Mouse (Mus musculus) kidney, postnatal 36 days (tissue): Measurements from ENCODE around the gene Abcc5.
"Not testable (repeated sequence)": the region's sequence is repeated elsewhere in the genome, so short reads cannot be mapped to it uniquely, and the experiment has no call there.

Experiments used
- DNase-seq, 2 experiments: peaks; one replicate each; pipeline ENCODE4 v3.0.0; 2021 to 2022; ENCODE audit warnings: mixed read lengths in 2 of 2

Gene Abcc5

DNA sequence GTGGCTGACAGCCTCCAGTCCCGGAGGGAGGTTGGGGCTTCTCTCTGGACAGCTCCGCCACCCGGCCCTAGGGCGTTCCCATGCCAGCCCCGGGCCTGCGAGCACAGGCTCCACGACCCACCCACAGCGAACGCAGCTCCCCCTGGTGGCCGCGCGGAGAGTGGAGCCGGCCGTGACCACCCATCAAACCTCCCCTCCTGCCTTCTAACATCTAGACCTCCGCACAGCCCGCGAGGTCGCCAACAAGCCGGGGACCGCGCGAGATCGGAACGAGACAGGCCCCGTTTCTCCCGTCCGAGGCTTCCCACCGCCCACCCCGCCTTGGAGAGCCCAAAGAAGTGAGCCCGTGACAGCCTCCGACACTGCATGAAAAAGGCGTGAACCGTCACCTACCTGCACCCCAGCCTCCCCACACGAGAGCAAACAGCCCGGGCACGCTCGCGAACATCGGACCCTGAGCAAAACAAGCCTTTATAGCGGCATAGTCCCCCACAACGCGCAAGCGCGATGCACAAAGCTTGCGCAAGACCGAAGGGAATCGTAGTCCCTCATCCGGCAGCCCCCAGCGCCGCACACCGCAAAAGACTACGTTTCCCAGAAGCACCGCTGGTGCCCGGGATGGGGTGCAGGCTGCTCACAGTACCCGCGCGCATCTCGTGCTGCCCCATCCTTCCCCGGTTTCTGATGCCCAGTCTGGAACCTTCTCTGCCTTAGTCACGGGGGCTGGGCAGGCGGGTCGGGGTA lies at the start of gene Abcc5:
Gene Abcc5 (minus strand): TSS at position 540 of the 744 bp plus-strand sequence.
- DNase-seq: peak; percentile 92 to 93

DNA sequence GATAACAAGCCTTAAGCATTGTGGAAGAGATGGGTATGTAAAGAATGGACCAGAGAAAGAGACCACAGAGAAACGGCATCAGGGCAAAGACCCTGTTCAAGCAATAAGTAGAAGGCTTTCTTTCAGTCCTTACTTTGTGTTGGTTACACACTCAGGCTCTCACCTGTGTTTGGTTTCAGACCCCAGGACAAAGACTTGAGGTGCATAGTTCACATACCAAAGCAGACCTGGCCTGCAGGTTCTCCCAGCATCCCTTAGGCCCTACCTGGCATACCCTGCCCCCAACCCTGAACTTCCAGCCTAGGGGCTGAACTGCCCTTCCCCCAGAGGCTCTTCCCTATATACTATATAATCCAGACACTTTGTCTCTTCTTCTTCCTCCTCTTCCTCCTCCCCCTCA lies 49.1 kb upstream of the Abcc5 start:
- no peak for DNase-seq

DNA sequence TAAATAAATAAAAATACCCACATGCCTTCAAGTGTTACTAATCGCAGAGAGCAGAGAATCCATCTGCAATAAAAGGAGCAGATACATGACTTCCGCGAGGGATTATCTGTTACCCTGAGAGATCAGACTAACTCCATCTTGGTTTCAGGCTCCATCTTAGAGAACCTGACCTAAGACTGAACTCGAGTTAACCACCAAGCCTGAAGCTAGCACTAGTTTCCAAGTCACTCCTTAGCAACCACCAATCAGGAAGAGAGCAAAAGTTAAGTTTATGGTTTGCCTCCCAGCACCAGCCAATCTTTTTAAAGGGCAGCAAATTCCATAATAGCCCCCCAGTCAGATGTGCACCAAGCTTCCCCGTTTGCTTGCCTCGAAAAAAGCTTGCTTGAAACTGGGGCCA lies 48.6 kb upstream of the Abcc5 start:
- DNase-seq: no peak

DNA sequence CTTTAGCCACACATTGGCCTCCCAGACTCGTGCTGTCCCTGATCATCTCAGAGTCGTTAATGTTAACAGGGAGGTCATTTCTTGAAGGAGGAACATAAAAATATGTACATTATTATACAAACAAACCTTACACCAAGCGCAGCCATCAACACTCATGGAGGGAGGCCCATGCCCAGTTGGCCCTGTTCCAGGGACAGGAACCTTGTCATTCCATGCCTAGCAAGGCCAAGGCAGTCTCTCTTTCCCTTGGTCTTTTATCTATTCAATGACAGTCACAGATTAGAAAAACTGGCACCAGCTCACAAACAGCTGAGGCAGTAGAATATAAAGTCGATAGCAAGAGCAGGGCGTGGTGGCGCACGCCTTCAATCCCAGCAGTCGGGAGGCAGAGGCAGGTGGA lies 48.0 kb upstream of the Abcc5 start:
- no peak for DNase-seq

DNA sequence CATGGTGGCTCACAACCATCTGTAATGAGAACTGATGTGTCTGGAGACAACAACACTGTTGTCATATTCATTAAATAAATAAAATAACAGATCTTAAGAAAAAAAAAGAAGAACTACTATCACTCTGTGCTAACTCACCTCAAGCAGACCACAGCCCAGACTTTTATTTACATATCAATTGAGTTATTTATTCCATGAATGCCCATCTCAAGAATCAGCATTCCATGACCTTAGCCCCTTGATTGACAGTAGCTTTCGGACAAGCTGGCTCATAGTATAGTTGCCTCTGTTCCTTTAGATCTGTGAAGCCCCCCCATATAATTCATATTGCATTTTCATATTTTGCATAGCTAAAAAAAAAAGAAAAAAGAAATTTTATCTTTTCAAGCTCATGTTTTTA lies 47.6 kb upstream of the Abcc5 start:
- DNase-seq: no peak

DNA sequence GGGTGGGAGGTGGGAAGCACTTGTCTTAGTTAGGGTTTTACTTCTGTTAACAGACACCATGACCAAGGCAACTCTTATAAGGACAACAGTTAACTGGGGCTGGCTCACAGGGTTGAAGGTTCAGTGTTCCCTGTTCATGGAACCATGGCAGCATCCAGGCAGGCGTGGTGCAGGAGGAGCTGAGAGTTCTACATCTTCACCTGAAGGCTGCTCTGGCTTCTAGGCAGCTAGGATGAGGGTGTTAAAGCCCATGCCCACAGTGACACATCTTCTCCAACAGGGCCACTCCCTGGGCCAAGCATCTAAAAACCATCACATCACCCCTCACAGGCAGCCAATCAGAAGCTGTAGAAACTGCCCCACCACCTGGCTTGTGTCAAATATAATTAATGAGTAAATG lies 45.5 kb upstream of the Abcc5 start:
- peak; percentile 4 to 53 for DNase-seq

DNA sequence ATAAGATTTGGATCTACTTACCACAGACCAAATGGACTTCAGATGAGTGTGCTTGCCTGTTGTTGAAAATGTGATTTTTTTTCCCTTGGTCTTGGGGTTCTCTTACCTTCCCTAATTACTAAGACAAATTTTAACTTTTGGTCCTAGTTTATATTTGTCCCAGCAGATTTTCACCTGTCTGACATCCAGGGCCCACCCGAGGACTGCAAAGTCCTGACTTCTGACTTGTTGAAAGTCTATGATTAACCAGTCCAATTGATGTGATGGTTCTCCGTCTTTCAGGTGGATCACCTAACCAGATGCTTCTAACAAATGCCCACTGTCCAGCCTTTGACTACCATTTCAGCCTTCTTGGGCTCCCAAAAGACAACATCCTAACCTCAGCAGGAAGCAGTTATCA lies 44.8 kb upstream of the Abcc5 start:
- DNase-seq: peak in 1 of 2 experiments; percentile 34

DNA sequence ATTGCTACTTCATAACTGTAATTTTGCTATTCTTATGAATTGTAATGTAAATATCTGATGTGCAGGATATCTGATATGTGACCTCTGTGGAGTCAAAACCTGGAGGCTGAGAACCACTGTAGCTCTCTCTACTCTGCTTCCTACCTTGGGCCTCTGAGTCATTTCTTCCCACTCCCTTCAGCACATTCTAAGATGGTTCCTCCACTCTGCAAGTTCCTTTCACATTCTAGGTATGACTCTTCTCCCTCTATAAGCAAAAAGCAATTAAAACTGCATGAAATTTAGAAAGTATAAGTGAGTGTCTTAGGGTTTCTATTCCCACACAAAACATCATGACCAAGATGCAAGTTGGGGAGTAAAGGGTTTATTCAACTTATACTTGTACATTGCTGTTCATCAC lies 38.5 kb upstream of the Abcc5 start:
- DNase-seq: no peak

DNA sequence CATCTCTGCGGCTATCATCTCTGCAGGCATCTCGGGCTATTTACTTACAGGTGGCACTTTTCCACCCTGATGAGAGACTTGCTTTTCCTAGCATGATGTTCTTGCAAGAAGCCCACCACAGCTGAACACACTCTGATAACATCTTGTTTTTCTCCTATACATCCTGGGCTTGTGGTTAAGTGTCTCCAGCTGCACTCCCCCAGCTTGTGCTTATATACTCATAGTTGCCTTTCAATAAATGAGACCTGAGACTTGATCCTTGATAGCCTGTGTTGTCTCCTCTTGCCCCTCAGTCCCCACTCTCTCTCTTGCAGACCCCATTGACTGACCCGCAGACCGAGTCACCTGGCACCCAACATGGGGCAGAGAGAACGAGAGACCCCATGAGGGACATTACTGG lies 32.5 kb upstream of the Abcc5 start:
- not testable (repeated sequence) for DNase-seq

DNA sequence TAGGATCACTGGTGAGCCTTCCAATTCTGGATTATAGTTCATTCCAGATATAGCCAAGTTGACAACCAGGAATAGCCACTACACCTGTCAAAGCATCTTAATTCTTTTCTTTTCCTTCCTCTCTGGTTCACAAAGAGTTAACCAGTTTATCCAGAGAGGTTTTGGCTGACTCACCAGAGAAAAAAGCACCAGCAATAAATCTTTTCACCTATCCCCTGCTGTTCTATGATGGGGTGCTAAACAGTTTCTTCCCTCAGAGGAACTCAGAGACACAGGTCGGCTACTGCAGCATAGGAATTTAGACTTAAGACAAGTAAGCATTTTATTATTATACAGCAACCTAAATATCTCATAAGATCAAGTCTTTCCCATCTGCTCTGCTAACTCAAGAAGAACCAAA lies 29.9 kb upstream of the Abcc5 start:
- DNase-seq: no peak

DNA sequence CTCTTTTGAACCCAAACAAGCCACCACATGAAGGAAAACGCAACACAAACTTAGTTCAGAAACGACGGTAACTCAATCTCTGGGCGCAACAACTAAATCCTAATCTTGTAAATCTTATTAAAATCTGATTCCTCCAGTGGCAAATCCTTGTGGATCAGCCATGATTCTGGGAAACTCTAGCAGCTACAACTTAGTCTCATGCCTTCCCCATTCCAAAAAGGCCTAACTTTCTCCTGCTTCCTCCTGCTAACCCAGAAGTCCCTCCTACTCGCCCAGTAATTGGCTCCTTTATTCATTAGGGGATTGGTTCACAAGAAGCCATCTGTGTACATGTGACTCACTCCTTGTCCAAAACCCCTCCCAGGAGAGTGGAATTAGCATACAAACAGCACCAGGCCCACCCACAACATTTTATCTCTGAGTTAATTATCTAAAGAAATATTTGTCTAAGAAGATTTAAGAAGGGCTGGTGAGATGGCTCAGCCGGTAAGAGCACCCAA lies 28.0 kb upstream of the Abcc5 start:
- DNase-seq: no peak

DNA sequence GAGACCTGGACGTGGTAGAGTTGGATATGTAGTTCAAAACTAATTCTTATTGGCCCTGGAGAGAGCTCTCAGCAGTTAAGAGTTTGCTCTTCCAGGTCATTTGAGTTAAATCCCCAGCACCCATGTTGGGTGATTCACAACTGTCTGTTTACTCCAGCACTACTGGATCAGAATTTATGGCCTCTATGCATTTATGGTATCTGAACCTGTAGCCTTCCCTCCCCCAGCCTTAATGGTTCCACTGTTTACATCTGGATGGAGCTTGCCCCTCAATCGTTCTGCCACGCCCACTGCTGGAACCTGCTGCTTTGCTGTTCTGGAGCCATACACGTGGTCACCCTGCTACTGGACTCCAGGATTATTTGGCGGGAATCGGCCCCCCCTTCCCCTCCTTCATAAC lies 25.6 kb upstream of the Abcc5 start:
- peak in 1 of 2 experiments; percentile 31 for DNase-seq

DNA sequence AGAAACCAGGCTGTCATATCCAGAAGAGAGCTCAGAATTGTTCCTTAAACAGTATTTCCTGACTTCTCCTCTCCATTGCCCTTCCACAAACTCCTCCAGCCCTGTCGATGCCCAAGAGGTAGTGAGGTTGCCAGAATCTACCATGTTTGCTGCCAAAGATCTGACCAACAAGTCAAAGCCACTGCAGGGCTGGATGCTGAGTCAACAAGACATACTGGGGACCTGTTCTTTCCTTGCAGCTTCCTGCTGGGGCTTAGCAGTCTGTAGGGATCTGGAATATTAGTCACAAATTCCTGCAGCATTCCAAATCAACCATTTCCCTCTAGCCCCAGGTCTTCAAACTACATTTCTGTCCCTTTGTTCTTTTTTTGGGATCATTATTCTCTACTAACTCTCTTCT lies 19.7 kb upstream of the Abcc5 start:
- no peak for DNase-seq

DNA sequence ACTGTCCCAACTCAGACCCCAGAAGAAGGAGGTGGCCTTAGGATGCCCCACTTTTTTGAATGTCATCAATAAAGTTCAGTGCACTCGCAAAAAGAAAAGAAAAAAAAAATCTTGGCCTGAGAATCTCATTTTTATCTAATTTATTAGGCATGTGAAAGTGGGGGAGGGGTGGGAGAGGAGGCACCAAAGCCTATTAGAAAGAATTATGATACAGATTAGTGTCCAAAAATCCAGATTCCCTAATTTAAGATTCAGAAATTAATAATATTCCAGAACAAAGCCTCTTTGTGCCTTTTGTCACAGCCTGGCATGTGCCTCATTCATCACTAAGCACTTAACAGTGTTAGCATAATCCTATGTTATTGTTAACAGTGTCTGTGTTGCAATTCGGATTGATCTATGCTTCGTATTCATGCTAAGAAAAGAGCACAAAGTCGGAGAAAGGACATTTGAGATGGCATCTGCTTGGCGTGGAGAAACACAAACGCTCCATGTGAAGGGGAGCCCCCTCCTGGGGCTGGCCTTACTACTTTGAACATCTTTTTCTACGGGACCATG lies 18.7 kb upstream of the Abcc5 start:
- DNase-seq: no peak

DNA sequence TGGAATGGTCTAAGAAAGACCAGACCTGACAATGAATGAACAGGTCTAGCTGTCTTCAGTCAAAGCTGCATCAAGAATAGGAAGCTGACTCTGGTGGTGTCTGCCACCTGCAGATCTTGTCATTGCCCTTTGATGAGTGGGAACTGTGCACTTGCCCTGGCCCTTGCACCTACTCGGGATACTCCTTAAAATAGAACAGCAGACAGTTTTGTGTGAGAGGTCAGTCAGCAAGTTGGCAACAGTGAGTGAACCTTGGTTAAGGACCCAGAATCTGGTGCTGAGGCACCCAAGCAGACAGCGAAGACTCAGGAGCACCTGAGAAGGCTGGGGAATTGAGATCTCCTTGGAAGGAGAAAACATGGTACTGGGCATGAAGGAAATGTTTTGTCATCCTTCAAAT lies 16.7 kb upstream of the Abcc5 start:
- peak in 1 of 2 experiments; percentile 28 for DNase-seq

DNA sequence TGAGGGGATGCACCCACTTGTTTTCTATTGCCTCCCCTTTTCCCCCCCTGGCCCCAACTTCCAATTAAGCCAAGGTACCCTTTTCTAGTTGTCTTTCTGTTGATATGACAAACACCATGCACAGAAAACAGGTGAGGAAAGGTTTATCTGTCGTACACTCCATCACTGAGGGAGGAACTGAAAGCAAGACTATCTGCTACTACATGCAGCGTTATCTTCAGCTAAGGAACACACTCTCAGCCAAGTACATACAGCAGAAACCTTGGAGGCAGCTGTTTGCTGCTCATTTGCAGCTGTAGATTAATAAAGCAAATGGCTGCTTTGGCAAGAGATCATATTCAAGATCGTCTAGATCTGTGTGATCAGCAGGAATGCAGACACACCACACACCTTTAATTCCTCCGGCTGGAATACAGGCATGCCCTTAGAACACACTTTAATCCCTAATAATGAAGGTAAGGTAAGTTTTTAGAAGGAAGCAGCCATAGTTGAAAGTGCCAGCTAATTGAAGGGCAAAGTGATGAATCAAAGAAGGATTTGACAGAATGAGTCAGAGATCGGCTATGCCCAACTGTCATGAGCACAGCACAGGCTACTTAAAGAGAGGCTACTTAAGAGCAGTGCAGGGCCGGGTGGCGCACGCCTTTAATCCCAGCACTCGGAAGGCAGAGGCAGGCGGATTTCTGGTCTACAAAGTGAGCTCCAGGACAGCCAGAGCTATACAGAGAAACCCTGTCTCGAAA lies 12.7 kb upstream of the Abcc5 start:
- no peak for DNase-seq

DNA sequence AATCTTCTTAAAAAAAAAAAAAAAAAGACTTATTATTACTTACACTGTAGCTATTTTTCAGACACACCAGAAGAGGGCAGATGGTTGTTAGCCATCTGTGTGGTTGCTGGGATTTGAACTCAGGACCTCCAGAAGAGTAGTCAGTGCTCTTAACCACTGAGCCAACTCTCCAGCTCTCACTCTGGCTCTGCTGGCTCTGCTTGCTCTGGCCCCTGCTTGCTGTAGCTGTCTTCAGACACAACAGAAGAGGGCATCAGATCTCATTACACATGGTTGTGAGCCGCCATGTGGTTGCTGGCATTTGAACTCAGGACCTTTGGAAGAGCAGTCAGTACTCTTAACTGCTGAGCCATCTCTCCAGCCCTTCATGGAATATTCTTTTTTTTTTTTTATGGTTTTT lies 11.9 kb upstream of the Abcc5 start:
- not testable (repeated sequence) for DNase-seq

DNA sequence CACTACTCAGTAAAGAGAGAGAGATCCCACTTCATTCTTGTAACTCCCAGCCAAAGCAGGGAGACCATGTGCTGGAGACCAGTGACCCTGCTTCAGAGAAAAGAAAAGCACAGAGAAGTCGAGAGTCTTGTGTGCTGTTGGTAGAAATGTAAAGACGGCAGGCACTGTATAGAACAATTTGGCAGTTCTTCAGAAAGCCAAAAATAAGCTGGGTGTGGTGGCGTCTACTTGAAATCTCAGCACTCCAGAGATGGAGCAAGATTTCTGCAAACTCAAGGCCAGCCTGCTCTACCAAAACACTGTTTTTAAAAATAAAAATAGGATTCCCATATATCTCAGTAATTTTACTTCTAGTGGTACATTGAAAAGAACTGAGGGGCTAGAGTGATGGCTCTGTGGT lies 10.1 kb upstream of the Abcc5 start:
- DNase-seq: no peak

DNA sequence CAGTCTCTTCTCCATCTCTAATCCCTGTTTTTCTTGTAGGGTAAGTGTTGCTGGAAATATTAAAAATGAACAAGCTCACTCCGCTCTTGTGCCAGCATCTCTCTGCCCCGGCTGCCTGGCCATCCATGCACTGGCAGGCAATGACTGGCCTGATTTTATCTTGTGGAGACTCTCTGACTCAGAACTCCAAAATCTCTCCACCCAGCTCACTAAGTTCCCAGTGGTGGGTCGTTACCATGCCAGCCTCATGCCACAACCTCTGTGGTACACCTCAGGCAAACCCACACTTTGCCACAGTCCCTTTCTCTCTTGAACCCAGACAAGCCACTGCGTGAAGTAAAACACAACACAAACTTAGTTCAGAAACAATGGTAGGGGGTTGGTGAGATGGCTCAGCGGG lies 3.1 kb upstream of the Abcc5 start:
- no peak for DNase-seq

DNA sequence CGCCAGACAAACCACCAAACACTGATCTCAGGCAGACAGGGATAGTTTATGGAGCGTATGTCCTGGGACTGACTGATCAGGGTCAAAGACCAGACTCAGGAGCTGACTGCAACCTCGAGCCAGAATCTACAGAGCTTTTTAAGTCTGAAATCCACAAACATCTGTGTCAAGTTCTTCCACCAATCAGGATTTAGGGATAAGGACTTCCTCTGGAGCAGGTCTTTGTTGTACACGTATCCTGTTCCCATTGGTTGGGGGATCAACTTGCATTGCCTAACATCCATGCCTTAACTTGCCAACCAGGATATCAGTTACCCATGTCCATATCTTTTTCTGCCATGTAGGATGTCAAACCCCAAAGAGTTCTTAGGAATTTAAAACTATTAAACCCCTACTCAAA lies 1.4 kb upstream of the Abcc5 start:
- no peak for DNase-seq

DNA sequence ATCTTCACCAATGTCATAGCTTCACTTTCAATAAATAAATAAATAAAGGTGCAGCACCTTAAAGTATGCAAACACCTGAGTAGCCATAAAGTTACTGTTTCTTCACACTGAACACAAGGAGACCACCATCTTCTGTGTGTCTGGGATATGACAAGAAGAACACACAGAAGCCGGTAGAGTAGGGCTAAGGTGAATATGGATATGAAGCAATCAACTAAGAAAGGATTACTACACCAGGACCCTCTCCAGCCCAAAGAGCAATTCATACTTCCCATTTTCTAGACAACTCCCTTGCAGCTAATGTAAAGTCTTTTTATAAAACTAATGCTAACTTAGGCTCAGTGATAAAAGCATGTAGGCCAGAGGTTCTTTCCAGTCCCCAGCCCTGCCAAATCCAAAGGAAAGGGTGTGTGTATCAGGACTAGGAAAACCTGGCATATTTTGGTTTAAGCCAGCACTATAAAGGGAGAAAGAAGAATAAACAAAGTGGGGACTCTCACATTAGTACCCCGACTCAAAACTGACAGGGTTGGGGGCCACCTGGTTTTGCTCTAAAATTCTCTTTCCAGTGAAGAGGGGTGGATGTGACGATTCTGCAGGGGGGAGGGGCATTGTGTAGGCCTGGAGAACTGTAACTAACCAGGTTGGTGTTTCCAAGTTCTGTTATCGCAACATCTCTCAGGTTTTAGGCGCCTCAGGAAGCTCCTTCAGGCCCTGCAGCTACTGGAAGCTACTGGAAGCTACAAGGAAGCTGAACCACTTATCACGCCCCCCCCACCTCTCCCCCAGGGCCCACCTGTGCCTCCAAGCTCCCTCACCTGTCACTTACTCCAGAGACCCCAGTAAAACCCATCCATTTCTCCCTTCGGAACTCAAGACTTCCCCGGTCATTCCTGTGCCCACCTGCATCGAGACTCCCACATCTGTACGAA lies 1.2 kb downstream of the Abcc5 start:
- DNase-seq: peak; percentile 9 to 22

DNA sequence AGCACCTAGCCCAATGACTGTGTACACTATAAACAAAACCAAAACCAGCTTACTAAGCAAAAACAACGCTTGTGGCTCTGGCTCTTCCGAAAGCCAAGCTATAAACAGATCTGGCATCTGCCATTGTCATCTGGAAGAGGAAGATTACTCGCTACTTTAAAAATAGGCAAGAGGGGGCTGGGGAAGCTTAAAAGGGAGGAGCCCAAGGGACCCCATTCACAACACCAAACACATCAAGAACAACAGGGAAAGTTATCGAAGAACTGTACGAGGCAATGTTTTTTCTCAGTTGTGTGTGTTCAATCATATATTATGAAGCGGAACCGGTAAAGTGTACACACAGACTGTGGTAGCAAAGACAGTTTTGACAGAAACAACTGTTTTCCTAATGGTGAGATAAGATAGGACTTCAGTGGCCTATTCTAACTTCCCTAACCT lies 1.9 kb downstream of the Abcc5 start:
- no peak for DNase-seq
